Mouse (Mus musculus) right cerebral cortex, postnatal 14 days (tissue): ENCODE measurements around the gene Mgst1.
A peak's percentile ranks its signal among the peaks of the same experiment; 100 is the strongest.

Experiments
- DNase-seq: peaks from one replicate; pipeline ENCODE4 v3.0.0; 2022

Gene Mgst1

DNA sequence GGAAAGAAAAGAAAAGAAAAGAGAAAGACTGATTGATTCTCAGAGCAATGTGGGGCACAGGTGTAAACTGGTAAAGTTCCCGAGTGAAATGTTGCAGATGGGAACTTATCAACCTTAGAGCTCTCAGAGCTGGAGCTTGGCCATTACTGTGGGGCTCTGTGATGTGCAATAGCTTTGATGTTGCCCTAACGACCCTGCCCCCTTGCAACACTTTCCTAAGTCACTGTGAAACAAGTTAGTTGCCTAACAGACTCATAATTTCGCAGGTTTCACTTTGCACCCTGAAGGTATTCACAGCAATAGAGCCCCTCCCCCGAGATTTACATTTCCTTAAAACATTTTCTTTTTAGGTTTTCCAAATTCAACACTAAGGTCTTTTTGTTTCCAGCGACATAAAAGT, at the start of gene Mgst1:
TSS of gene Mgst1 (plus strand) at position 387 of the 400 bp plus-strand sequence.
- no peak for DNase-seq

DNA sequence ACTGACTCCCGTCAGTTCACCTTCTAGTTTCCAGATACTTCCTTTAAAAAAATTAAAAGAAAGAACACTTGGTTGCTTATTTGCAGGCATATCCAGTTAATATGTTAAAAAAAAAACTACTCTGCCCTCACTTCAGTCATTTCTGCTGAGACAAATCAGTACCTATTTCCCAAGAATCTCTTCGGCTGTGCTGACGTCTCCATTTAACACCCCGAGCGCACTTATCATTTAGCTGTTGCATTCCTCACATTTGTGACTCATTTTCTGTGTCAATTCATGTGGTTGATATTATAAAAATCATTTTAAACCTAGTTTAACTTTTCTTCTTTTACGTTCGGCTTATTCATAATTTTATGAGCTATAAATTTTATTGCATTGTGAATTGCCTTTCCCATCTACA, 47.7 kb upstream of the Mgst1 start:
- no peak for DNase-seq

GRCm38 (mm10) chr6:138095060-138095459, 45.1 kb upstream of the Mgst1 start:
- DNase-seq: no peak

DNA sequence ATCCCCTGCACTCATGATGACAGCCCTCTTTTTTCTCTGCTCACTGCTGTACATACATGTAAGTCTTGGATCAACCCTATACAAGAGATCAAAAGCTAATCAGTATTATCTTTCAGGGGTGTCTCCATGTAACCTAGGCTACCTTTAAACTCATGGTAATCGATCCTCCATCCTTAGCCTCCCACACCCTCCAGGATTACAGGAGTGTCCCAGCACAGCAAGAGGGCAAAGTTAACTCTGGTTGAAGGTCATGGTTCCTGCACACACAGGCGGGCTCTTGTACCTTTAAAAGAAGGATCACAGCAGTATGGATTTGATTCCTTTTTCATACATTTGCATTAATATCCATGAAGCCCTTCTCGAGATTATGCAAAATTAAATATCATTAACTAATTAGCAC, 40.5 kb upstream of the Mgst1 start:
- DNase-seq: no peak

- DNase-seq: no peak
Measured at GRCm38 (mm10) chr6:138101843-138102242, 38.3 kb upstream of the Mgst1 start.

DNA sequence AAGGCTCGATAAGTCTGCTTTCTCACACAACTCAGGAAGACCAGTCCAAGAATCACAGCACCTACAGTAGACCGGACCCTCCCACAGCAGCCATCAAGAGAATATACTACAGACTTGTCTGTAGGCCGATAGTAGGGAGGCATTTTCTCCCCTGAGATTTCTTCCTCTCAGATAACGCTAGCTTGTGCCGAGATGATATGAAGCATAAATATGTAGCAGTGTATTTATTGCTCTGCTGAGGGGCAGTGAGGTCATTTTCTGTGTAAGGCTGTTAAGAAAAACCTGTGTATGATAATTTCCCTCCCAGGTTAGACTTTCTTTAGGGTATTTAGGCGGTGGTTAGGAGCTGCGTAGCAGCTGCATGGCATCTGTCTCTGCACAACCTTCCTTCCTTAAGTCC, 37.2 kb upstream of the Mgst1 start:
- no peak for DNase-seq

DNA sequence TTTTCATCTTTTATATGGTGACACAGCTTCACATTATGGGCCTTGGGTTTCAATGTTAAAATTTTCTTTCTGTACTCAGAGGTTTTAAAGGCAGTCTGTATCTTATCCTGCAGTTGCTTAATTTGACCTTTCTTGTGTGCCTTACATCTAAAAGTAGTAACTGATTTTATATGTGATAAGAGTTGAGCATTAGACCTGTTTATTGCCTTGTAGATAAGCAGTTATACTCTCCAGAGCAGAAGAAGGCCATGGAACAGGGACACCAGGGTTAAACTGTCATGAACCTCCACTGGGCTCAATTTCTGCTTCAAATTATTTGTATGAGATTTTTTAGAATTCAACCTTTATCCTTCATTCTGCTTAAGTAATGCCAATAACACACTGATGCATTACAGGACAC, 35.6 kb upstream of the Mgst1 start:
- no peak for DNase-seq

DNA sequence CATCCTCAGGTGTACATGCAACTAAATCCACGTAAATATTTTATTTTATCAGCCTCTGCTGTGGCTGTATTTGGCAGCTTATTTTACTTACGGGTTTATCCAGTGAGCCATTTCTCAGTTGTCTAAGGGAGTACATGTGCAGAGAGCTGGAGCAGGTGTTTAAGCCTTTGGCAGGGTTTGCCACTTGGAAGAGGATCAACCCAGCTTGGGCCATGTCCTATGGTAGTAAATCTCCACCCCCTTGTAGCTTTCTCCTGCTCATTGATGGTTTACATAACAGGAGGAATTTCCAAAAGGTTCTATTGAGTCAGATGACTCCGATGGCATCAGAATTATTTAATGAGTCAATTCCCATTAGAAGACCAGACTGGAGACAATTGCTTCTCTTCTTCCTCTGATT, 22.6 kb upstream of the Mgst1 start:
- no peak for DNase-seq

- DNase-seq: no peak
Measured at GRCm38 (mm10) chr6:138128392-138129335, 11.5 kb upstream of the Mgst1 start.

DNA sequence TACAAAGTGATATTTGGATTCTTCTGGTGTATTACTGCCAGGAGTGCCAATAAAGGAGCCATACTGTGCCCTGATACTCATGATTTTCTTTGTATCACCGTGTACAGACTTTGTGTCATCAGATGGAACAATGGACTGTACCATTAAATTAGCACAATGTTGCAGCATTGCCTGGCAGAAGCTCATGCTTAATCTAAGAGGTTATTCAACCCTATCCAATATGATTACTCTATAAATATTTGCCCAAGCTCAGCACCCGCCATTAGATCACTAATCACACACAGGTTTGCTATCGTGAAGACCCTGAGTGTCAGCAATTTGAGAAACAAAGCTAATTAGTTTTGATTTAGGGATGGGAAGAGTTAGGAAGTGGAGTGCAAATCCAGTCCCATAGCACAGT, 9.6 kb upstream of the Mgst1 start:
- no peak for DNase-seq

GRCm38 (mm10) chr6:138140336-138140735, 220 bp downstream of the Mgst1 start:
- no peak for DNase-seq

- no peak for DNase-seq
Measured at GRCm38 (mm10) chr6:138141111-138141592, 1.0 kb downstream of the Mgst1 start.

- no peak for DNase-seq
Measured at GRCm38 (mm10) chr6:138142604-138143003, 2.5 kb downstream of the Mgst1 start.

DNA sequence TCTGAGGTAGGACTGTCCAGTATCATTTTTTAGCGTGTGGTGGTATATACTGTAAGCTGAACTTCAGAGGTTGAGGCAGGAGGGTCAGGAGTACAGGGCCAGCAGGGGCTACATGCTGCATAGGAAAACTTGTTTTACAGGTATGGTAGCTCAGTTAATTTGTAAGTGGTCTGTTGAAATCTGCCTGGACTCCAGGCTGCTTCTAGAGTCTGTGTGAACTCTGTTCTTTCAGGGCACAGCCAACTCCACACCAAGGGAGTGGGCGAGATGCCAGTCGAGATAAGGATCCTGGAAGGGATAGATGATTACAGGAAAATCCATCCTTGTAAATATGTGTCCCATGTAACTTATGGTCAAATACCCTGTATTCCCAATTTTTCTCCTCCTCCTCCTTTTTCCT, 3.3 kb downstream of the Mgst1 start:
- DNase-seq: no peak

- DNase-seq: peak; percentile 82
Measured at GRCm38 (mm10) chr6:138153111-138153510, 13.0 kb downstream of the Mgst1 start.

DNA sequence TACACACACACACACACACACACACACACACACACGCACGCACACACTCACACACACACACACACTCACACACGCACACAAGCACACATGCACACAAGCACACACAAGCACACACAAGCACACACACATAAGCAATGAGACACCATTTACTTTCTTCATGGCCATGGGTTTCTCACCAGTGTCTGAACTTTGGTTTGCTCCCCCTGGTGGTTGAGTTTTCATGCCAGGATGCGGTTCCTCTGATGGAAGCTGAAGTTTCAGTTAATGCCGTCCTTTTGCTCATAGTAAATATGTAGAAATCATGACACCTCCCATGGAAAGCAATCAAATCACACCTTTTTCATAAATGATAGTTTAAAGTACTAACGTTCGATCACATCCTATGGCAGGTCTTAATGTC, 23.8 kb downstream of the Mgst1 start:
- DNase-seq: peak; percentile 45

DNA sequence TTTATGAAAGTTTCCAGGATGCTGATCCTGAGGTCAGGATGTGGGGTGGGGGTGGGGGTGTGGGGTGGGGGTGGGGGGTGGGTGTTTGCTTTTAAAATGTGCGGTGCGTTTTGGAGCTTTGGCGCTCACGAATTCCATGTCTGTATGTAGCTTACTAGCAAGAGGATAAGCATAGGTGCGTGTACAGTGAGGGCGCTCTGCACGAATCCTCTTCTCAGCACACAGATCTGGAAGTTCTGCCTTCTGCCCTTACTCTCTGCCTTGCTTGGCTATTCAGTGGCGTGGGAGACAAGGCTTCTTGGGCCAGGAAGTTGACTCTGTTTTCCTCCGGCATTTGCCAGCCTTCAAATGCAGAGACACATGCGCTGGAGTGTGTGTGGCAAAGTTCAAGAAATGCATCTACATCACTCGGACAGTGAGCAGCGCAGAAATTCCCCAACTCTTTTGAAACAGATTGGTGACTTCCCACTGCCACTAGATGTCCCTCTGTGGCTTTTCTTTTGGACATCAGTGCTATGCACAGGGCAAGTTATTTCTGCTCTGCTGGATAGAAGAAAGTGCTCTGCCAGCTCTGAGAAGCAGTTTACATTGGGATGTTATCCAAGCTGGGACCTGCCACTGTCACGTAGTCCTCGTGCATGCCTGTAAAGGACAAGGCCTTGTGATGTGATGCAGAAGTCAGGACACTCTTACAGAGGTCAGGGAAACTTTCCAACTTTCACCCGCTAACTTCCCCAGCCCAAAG, 31.5 kb downstream of the Mgst1 start:
- peak; percentile 13 for DNase-seq
